Mouse (Mus musculus): ENCODE measurements at regions not wholly inside any gene's neighbourhood (a gene's known extent, or its start where the extent isn't known, plus 50 kb on each side); places are given as distances from the start of the nearest gene placed in this dataset.

DNA sequence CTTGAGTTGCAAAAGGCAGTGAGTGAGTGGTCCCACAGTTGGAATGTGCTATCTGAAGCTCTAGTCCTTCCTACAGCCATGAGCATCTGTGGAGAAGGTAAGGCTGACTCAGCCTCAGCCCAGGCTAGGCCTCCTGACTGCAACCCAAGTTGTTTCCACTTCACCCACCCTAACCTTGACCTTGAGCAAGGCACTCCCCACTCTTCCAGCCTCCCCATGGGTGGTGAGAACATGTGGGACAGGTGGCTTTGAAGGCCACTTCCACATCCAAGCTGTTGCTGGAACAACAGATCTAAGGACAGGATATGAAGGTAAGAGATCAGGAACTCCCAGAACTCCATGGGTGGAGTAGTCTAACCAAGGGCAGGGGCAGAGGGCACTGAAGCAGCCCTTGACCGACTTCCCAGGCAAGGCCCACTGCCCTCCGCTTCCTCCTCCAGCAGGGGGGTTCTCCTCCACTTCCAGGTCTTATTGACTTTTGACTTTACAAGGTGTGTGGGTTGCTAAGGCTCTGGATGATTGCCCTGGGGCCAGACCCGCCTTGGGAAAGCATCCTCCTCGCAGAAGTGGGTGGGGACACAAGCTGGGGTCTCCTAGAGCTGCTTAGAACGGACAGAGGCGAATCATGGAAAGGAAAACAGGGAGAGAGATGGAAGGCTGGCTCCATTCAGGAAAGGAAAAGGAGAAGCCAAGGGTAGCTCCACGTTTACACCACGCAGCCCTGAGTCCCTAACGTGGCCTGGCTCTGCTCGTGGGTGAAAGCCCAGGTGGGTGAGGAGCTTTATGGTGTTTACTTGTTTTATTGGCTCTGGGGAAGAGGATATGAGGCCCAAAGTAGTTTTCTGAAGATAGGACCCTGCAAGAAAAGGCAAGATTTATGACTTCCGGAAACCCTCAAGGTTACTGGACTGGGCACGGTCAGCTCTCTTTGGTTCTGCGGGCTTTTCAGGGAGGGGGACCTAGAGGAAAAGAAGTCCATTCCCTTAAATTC, 144.3 kb upstream of the Gm12830 start:
- TF ChIP-seq TBP (IDR thresholded peaks at IDR 0.05; ENCODE audit: low read depth, low read length) (no peak), CHD2 (IDR thresholded peaks at IDR 0.05; ENCODE audit: low read length) (no peak), HCFC1 (IDR thresholded peaks at IDR 0.05; ENCODE audit: low read depth, low read length) (no peak), MYB (IDR thresholded peaks at IDR 0.05; ENCODE audit: low read depth, low read length) (no peak), ZC3H11A (IDR thresholded peaks at IDR 0.05; ENCODE audit: low read depth, low read length) (no peak), GATA1 (IDR thresholded peaks at IDR 0.05; ENCODE audit: low read depth, low read length) (no peak), ZMIZ1 (IDR thresholded peaks at IDR 0.05; ENCODE audit: low read depth, low read length) (no peak), MAZ (IDR thresholded peaks at IDR 0.05; ENCODE audit: low read depth, low read length) (no peak), MAFK (IDR thresholded peaks at IDR 0.05; ENCODE audit: borderline replicate concordance, low read depth, low read length) (no peak), ZKSCAN1 (IDR thresholded peaks at IDR 0.05; ENCODE audit: low read depth, low read length) (no peak), JUND (IDR thresholded peaks at IDR 0.05; ENCODE audit: low read depth, low read length) (no peak), POLR2A (IDR thresholded peaks at IDR 0.05; ENCODE audit: control insufficient read depth in 1 of 2, insufficient read depth in 1 of 2, low read depth in 1 of 2, low read length in 2 of 2, poor library complexity in 1 of 2) (no peak)
- H3K36me3 ChIP-seq (ENCODE audit: control insufficient read depth in 1 of 2, insufficient read depth in 2 of 2, low read length in 2 of 2): no peaks in the 10 kb centered on the region
- peaks cover 4 to 5% of the 10 kb centered on the region in 2 experiments; a peak in 2 of 4 replicates for H3K4me1 ChIP-seq (ENCODE audit: control insufficient read depth in 1 of 2, insufficient read depth in 2 of 2, low read length in 2 of 2)
- no peak overlapping the region for H3K4me3 ChIP-seq (ENCODE audit: control insufficient read depth in 1 of 2, insufficient read depth in 1 of 2, low read depth in 2 of 2, low read length in 2 of 2)
- no peak for DNase-seq (ENCODE audit: low read depth, low spot score)
- H3K9me3 ChIP-seq (replicated peaks; ENCODE audit: insufficient read depth, low read length): no peaks in the 10 kb centered on the region
- no peaks in the 10 kb centered on the region for H3K79me2 ChIP-seq (ENCODE audit: control insufficient read depth, insufficient read depth, low read length, poor library complexity)
- H3K9ac ChIP-seq (ENCODE audit: control insufficient read depth, low read depth, low read length, poor library complexity, severe bottlenecking): no peak overlapping the region
- H3K27me3 ChIP-seq (ENCODE audit: control insufficient read depth in 1 of 2, insufficient read depth in 2 of 2, low read length in 2 of 2): peaks cover 1 to 2% of the 10 kb centered on the region in 2 experiments; a peak in 2 of 4 replicates
- no peak overlapping the region for H3K27ac ChIP-seq (ENCODE audit: control insufficient read depth, low read depth, low read length)

- H3K79me2 ChIP-seq (ENCODE audit: control insufficient read depth, insufficient read depth, low read length, poor library complexity): no peaks in the 10 kb centered on the region
- peaks cover 1 to 2% of the 10 kb centered on the region in 2 experiments; a peak in 2 of 4 replicates for H3K27me3 ChIP-seq (ENCODE audit: control insufficient read depth in 1 of 2, insufficient read depth in 2 of 2, low read length in 2 of 2)
- H3K4me1 ChIP-seq (ENCODE audit: control insufficient read depth in 1 of 2, insufficient read depth in 2 of 2, low read length in 2 of 2): no peaks in the 10 kb centered on the region
- H3K9me3 ChIP-seq (replicated peaks; ENCODE audit: insufficient read depth, low read length): no peaks in the 10 kb centered on the region
- no peak for DNase-seq (ENCODE audit: low read depth, low spot score)
- H3K9ac ChIP-seq (ENCODE audit: control insufficient read depth, low read depth, low read length, poor library complexity, severe bottlenecking): no peak overlapping the region
- no peak overlapping the region for H3K4me3 ChIP-seq (ENCODE audit: control insufficient read depth in 1 of 2, insufficient read depth in 1 of 2, low read depth in 2 of 2, low read length in 2 of 2)
- H3K27ac ChIP-seq (ENCODE audit: control insufficient read depth, low read depth, low read length): no peak overlapping the region
- TF ChIP-seq CHD1 (IDR thresholded peaks at IDR 0.05; ENCODE audit: low read depth, low read length) (no peak), TAL1 (IDR thresholded peaks at IDR 0.05; ENCODE audit: low read length) (no peak), TBP (IDR thresholded peaks at IDR 0.05; ENCODE audit: low read depth, low read length) (no peak), SIN3A (IDR thresholded peaks at IDR 0.05; ENCODE audit: low read length) (no peak), USF1 (IDR thresholded peaks at IDR 0.05; ENCODE audit: low read depth, low read length) (no peak), POLR2AphosphoS5 (IDR thresholded peaks at IDR 0.05; ENCODE audit: borderline replicate concordance, low read depth, low read length) (no peak), GATA1 (IDR thresholded peaks at IDR 0.05; ENCODE audit: low read depth, low read length) (no peak), ZMIZ1 (IDR thresholded peaks at IDR 0.05; ENCODE audit: low read depth, low read length) (no peak), GABPA (IDR thresholded peaks at IDR 0.05; ENCODE audit: low read depth, low read length) (no peak), SMC3 (IDR thresholded peaks at IDR 0.05; ENCODE audit: low read depth, low read length) (no peak), HCFC1 (IDR thresholded peaks at IDR 0.05; ENCODE audit: low read depth, low read length) (no peak), CHD2 (IDR thresholded peaks at IDR 0.05; ENCODE audit: low read length) (no peak), RCOR1 (IDR thresholded peaks at IDR 0.05; ENCODE audit: low read depth, low read length) (no peak), EP300 (IDR thresholded peaks at IDR 0.05; ENCODE audit: low read depth in 1 of 2, low read length in 2 of 2) (no peak), MAZ (IDR thresholded peaks at IDR 0.05; ENCODE audit: low read depth, low read length) (no peak), USF2 (IDR thresholded peaks at IDR 0.05; ENCODE audit: borderline replicate concordance in 1 of 2, insufficient read depth in 1 of 2, low read depth in 1 of 2, low read length in 2 of 2) (no peak)
- no peaks in the 10 kb centered on the region for H3K36me3 ChIP-seq (ENCODE audit: control insufficient read depth in 1 of 2, insufficient read depth in 2 of 2, low read length in 2 of 2)
Measured at GRCm38 (mm10) chr4:114678053-114678941, 143.2 kb upstream of the Gm12830 start.

Measured in MEL (cell line).